Mouse (Mus musculus): ENCODE data around the gene Gli3. TPM values are rescaled to one million over a fixed set of nuclear protein-coding genes. Genes with fewer than 3 reads are reported as not detected.

Gene Gli3
- polyA plus RNA-seq, 1 experiment from 2014 or later = 1.7 TPM

DNA sequence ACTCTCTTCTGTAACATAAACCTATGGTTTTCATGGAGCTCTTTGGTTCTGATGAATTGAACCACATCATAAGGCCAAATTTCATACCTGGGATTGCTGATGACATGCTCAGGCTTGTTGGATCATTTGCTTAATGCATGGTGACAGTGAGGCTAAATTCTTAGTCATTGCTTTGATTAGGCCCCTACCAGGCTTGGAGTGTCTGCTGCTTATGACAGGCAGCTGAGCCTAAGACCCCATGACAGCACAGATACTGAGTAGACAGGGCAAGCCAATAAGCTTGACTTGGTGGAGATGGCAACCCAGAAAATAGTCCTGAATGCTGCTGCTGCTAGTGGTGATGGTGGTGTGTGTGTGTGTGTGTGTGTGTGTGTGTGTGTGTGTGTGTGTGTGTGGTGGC lies 47.9 kb downstream of the Gli3 start:
- no peaks in the 10 kb centered on the region for H3K27me3 ChIP-seq (replicated peaks)
- H3K9ac ChIP-seq = no peak overlapping the region
- no peak for ATAC-seq
- H3K4me2 ChIP-seq = no peak overlapping the region
- H3K4me1 ChIP-seq = no peaks in the 10 kb centered on the region
- H3K36me3 ChIP-seq = no peaks in the 10 kb centered on the region
- H3K4me3 ChIP-seq = no peak overlapping the region
- no peaks in the 10 kb centered on the region for H3K9me3 ChIP-seq (replicated peaks)
- H3K27ac ChIP-seq = no peak overlapping the region

DNA sequence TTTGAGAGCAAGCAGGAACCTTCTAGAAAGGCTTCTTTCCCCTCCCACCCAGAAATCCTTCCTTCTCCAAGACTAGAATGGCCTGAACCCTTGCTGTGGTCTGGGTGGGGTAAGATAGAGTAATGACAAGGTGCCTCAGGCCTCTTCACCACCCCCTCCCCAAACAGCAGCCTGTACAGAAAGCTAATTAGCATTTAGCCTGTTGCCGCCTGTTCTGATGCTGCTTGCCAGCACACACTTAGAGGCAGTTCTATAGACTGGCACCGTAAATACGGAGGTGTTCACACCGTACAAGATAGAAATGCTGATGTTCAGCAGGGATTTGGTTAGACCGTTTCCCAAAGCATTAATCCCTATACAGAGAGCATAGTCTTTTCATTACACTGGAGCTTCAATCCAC lies 50.1 kb downstream of the Gli3 start:
- Histone ChIP-seq H3K4me3 (no peak overlapping the region), H3K27me3 (replicated peaks) (no peaks in the 10 kb centered on the region), H3K9me3 (replicated peaks) (no peaks in the 10 kb centered on the region), H3K4me1 (no peaks in the 10 kb centered on the region), H3K36me3 (no peaks in the 10 kb centered on the region), H3K4me2 (no peak overlapping the region), H3K27ac (no peak overlapping the region), H3K9ac (no peak overlapping the region)
- WGBS (ENCODE audit: insufficient replicate concordance) = 70% methylated on average over 5 of the region's 5 CpGs
- no peak for ATAC-seq

DNA sequence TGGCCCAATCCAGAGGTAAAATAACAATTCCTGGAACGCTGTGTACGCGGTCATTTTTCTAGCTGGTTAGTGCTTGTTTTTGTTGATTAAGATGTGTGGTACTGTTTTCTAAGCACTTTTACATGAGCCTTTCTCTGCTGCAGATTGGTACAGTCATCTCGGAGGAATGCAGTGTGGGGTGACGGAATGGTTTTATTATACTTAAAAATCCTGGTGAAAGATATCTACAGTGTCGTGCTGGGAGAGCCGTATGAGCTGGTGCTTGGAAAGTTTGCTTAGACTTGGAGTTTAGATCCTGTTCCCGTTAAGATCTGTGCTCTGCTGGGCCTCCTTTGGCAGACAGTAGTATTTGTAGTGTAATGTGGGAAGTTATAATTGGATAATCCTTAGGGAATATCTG lies 51.0 kb downstream of the Gli3 start:
- no peak for ATAC-seq
- H3K4me1 ChIP-seq = no peaks in the 10 kb centered on the region
- no peaks in the 10 kb centered on the region for H3K9me3 ChIP-seq (replicated peaks)
- no peak overlapping the region for H3K4me2 ChIP-seq
- H3K9ac ChIP-seq = no peak overlapping the region
- WGBS (ENCODE audit: insufficient replicate concordance) = 76% methylated on average over 8 of the region's 8 CpGs
- no peak overlapping the region for H3K4me3 ChIP-seq
- H3K27ac ChIP-seq = no peak overlapping the region
- no peaks in the 10 kb centered on the region for H3K36me3 ChIP-seq
- H3K27me3 ChIP-seq (replicated peaks) = no peaks in the 10 kb centered on the region

DNA sequence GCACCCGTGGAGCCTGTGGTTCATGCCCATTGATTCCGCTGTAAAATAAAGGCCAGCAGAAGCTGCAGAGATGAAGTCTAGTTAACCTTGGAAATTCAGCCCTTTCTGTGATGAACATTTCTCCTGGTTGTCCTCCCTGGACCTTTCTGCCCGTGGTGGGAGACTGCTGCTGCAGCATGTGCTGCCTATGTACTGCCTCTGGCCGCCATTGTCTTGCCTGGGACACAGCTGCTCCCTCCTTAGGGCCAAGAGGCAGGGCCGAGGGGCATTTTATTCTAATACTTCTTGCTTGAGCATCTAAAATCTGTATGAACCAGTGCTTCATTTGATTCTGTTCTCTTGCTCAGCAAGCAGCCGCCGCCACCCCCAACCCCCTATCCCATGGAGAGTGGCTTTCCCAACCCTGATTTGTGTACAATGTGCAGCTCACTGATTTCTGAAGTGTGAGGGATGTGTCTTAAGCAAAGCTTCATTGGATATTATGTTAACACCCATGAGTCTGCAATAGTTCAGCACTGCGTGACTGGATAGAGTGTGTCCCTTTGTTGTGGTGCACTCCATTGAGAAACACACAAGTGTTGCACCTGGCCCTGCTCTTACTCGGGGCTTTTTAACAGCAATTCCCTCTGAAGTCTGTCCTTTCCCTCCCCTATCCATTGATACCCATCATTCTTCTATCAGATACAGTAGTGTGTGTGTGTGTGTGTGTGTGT lies 54.2 kb downstream of the Gli3 start:
- H3K4me1 ChIP-seq = no peaks in the 10 kb centered on the region
- no peak overlapping the region for H3K4me3 ChIP-seq
- no peak overlapping the region for H3K4me2 ChIP-seq
- no peaks in the 10 kb centered on the region for H3K36me3 ChIP-seq
- WGBS (ENCODE audit: insufficient replicate concordance) = 65% methylated on average over 9 of the region's 9 CpGs
- no peak for ATAC-seq
- no peak overlapping the region for H3K27ac ChIP-seq
- no peak overlapping the region for H3K9ac ChIP-seq
- no peaks in the 10 kb centered on the region for H3K9me3 ChIP-seq (replicated peaks)
- H3K27me3 ChIP-seq (replicated peaks) = no peaks in the 10 kb centered on the region

DNA sequence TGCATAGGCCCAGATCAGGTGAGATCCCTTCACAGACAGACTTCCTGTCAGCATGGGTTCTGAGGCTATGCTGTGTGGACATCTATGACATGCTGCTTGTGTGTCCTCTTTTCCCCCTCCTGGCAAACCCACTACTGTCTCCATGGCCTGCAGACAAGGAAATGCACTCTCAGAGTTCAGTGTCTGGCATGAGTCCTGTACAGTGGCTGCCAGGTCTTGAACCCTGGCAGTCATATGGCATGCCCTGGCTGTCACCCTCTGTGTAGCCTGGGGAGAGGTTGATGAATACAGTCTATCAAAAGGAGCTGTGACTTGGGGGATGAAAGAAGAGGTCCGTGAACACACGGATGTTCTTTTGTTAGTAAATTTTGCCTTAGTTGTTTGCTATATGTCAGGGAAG lies 57.3 kb downstream of the Gli3 start:
- no peaks in the 10 kb centered on the region for H3K27me3 ChIP-seq (replicated peaks)
- no peak overlapping the region for H3K9ac ChIP-seq
- no peak overlapping the region for H3K4me3 ChIP-seq
- no peak for ATAC-seq
- H3K4me1 ChIP-seq = no peaks in the 10 kb centered on the region
- no peaks in the 10 kb centered on the region for H3K36me3 ChIP-seq
- no peaks in the 10 kb centered on the region for H3K9me3 ChIP-seq (replicated peaks)
- no peak overlapping the region for H3K27ac ChIP-seq
- WGBS (ENCODE audit: insufficient replicate concordance) = 90% methylated on average over 2 of the region's 2 CpGs
- H3K4me2 ChIP-seq = no peak overlapping the region

DNA sequence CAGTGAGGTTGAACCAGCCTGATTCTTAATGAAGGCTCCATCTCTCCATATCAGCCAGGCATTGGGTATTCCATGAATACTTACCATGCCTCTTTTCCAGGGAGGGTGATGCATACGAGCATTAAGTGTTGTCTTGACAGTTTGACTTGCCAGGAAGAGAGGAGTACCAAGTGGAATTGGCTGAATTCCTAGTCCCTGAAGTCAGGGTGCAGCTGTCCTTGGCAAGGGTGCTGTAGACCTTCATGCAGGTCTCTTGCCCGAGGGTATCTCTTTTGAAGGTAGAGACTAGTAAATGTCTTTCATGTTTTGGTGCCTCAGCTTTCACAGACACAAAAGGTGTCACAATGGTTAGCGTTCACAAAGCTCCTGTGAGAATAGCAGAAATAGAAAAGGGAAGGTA lies 59.1 kb downstream of the Gli3 start:
- ATAC-seq = no peak
- no peaks in the 10 kb centered on the region for H3K9me3 ChIP-seq (replicated peaks)
- no peak overlapping the region for H3K9ac ChIP-seq
- 50% methylated on average over 3 of the region's 3 CpGs for WGBS (ENCODE audit: insufficient replicate concordance)
- no peak overlapping the region for H3K27ac ChIP-seq
- no peaks in the 10 kb centered on the region for H3K4me1 ChIP-seq
- no peaks in the 10 kb centered on the region for H3K27me3 ChIP-seq (replicated peaks)
- H3K4me3 ChIP-seq = no peak overlapping the region
- no peaks in the 10 kb centered on the region for H3K36me3 ChIP-seq
- no peak overlapping the region for H3K4me2 ChIP-seq

DNA sequence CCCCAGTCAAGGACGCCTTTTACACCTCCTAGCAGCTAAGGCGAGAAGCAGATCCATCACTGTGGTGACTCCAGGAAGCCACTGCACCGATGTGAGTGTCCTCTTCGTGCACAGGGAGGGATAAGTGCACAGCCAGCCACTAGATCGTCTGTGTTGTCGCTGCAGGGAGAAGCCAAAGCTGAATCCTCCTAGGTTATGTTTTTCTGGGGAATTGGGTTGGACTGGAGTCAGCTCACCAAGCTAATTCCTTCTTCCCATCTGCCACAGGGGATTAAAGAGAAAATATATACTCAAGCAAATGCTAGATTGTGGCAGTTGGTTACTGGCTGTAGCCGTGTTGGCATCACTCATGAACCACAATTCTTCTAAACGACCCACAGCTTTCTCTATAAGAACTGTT lies 61.2 kb downstream of the Gli3 start:
- H3K9ac ChIP-seq = no peak overlapping the region
- H3K4me2 ChIP-seq = no peak overlapping the region
- H3K4me1 ChIP-seq = no peaks in the 10 kb centered on the region
- no peak overlapping the region for H3K4me3 ChIP-seq
- WGBS (ENCODE audit: insufficient replicate concordance) = 54% methylated on average over 8 of the region's 8 CpGs
- H3K9me3 ChIP-seq (replicated peaks) = no peaks in the 10 kb centered on the region
- H3K27ac ChIP-seq = no peak overlapping the region
- no peaks in the 10 kb centered on the region for H3K36me3 ChIP-seq
- no peaks in the 10 kb centered on the region for H3K27me3 ChIP-seq (replicated peaks)
- no peak for ATAC-seq

DNA sequence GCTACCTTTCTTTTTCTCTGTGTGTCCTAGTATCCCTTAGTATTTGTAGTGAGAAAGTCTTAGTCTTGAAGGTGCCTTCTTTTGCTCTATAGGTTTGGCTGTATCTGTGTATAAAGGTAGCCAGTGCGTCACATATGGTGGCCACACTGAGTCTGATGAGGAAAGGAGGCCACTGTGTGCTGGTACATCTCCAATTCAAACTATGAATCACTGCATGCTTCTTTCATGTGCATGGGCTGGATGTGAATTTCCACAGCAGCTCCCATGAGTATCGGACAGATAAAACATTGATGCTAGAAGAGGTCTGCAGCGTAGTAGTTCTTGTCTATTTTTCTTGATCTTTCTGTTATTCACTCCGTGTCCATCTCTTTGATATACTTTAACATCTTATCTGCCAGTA lies 63.7 kb downstream of the Gli3 start:
- Histone ChIP-seq H3K4me3 (no peak overlapping the region), H3K9me3 (replicated peaks) (no peaks in the 10 kb centered on the region), H3K4me2 (no peak overlapping the region), H3K4me1 (no peaks in the 10 kb centered on the region), H3K27me3 (replicated peaks) (no peaks in the 10 kb centered on the region), H3K36me3 (no peaks in the 10 kb centered on the region), H3K27ac (no peak overlapping the region), H3K9ac (no peak overlapping the region)
- 76% methylated on average over 4 of the region's 4 CpGs for WGBS (ENCODE audit: insufficient replicate concordance)
- no peak for ATAC-seq

DNA sequence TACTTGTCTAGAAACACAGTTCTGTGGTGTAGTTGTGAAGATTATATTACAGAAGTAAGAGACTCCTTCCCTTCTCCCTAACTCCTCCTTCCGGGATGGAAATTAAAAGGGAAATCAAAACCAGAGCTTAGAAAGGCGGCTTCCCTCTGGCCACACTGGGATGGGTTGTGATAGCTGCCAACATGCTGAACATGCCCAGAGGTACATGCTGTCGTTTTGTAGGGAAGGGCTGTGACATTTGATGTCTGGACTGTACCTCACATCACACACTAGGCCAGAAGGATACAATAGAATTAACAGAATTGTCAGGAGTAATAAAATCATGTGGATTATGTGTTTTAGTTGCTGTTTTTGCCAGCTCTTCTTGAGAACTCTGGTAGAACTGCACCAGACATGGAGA lies 68.5 kb downstream of the Gli3 start:
- Histone ChIP-seq H3K4me2 (no peak overlapping the region), H3K4me3 (no peak overlapping the region), H3K4me1 (no peaks in the 10 kb centered on the region), H3K36me3 (no peaks in the 10 kb centered on the region), H3K9ac (no peak overlapping the region), H3K9me3 (replicated peaks) (no peaks in the 10 kb centered on the region), H3K27me3 (replicated peaks) (no peaks in the 10 kb centered on the region), H3K27ac (no peak overlapping the region)
- 58% methylated on average over 3 of the region's 3 CpGs for WGBS (ENCODE audit: insufficient replicate concordance)
- ATAC-seq = no peak

DNA sequence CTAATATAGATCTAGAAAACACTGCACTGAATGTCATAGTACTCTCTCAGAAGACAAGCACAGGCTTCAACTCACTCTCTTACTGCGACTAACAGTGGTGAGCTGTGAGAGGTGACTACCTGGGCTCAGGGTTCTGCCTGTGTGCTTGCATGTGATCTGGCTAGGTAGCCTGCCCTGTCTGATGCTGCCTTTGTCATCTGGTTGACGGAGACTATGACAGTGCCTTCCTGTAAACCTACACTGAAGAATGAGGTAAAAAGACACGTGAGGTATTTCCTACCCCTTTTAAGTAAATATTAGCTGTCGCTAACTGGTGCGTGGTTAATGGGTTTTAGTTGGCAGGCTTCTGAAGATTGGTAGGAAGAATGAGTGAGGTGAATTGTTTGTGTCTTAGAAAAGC lies 74.2 kb downstream of the Gli3 start:
- no peaks in the 10 kb centered on the region for H3K27me3 ChIP-seq (replicated peaks)
- no peak for ATAC-seq
- H3K27ac ChIP-seq = no peak overlapping the region
- H3K4me3 ChIP-seq = no peak overlapping the region
- H3K36me3 ChIP-seq = no peaks in the 10 kb centered on the region
- H3K9ac ChIP-seq = no peak overlapping the region
- no peaks in the 10 kb centered on the region for H3K9me3 ChIP-seq (replicated peaks)
- H3K4me1 ChIP-seq = no peaks in the 10 kb centered on the region
- no peak overlapping the region for H3K4me2 ChIP-seq
- WGBS (ENCODE audit: insufficient replicate concordance) = 58% methylated on average over 5 of the region's 5 CpGs

DNA sequence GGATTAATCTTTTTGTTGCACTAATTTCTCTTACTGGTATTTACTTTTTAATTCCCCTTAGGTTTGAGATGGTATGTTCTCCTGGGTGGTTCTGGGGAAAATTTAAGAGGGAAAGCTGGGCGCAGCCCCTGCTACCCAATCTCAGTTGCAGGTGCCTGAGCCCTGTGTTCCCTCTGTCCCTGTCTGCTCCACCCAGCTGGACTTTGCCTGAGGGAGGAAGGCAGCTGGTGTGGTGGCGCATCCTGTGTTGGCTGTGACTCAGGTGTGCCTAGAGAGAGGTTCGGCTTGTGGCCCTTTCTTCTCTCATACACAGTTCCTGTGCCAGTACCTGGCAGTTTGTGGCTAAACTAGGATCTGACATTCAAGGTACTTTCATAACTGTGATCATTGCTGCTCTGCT lies 74.6 kb downstream of the Gli3 start:
- Histone ChIP-seq H3K4me2 (no peak overlapping the region), H3K9ac (no peak overlapping the region), H3K4me1 (no peaks in the 10 kb centered on the region), H3K4me3 (no peak overlapping the region), H3K27ac (no peak overlapping the region), H3K27me3 (replicated peaks) (no peaks in the 10 kb centered on the region), H3K9me3 (replicated peaks) (no peaks in the 10 kb centered on the region), H3K36me3 (no peaks in the 10 kb centered on the region)
- 70% methylated on average over 3 of the region's 3 CpGs for whole genome bisulfite sequencing (ENCODE audit: insufficient replicate concordance)
- no peak for ATAC-seq

DNA sequence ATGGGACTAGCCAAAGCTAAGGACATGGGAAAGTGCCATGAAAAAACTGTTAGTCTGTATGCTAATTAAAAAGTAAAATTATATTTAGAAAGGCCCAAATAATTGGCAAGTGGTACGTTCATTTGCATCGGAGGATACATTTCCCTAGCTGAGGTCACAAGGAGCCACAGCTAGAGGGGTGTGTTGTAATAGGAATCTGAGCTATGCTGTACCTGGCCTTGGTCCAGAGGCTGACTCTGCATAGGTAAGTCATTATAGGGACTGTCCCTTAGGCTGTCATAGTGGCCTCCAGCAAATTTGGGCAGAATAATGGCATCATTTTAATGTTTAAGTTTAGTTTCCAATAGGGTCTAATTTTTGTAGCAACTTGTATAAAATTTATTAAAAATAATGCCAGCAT lies 75.4 kb downstream of the Gli3 start:
- ATAC-seq = no peak
- Histone ChIP-seq H3K27ac (no peak overlapping the region), H3K27me3 (replicated peaks) (no peaks in the 10 kb centered on the region), H3K4me2 (no peak overlapping the region), H3K4me1 (no peaks in the 10 kb centered on the region), H3K9ac (no peak overlapping the region), H3K4me3 (no peak overlapping the region), H3K9me3 (replicated peaks) (no peaks in the 10 kb centered on the region), H3K36me3 (no peaks in the 10 kb centered on the region)
- 77% methylated on average over 2 of the region's 2 CpGs for WGBS (ENCODE audit: insufficient replicate concordance)

DNA sequence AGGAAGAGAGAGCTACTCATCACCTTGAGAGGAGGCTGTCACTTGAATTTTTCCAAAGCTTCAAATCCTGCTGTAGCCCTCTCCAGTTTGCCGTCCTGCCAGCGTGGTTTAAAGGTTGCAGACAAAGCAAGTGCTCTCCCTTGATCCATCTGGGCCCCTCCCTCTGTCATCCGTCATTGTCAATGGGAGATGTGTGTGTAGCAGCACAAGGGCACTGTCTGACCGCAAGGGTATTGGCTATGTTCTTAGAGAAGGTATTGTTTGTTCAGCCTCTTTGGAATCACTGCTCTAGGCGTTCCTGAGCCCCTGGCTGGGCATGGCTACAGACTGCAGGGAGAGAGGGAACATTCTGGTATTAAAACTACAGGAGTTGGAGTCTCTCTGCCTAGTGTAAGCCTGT lies 79.0 kb downstream of the Gli3 start:
- Histone ChIP-seq H3K4me1 (no peaks in the 10 kb centered on the region), H3K9ac (no peak overlapping the region), H3K9me3 (replicated peaks) (no peaks in the 10 kb centered on the region), H3K27me3 (replicated peaks) (no peaks in the 10 kb centered on the region), H3K4me3 (no peak overlapping the region), H3K36me3 (no peaks in the 10 kb centered on the region), H3K4me2 (no peak overlapping the region), H3K27ac (no peak overlapping the region)
- no peak for ATAC-seq
- WGBS (ENCODE audit: insufficient replicate concordance) = 41% methylated on average over 5 of the region's 5 CpGs
